Mouse (Mus musculus) MEL-GATA-1-ER (cell line): ENCODE data around the gene Sptssb.

Experiments
- DNase-seq: peaks from one replicate; pipeline ENCODE4 v3.0.0-alpha.2; 2012; ENCODE audit warnings: low read depth; ENCODE audit errors: extremely low read depth

The Sptssb gene

GRCm38 (mm10) chr3:69859858-69860588, at the start of gene Sptssb:
TSS of gene Sptssb (minus strand) at chr3:69859940.
- no peak for DNase-seq

DNA sequence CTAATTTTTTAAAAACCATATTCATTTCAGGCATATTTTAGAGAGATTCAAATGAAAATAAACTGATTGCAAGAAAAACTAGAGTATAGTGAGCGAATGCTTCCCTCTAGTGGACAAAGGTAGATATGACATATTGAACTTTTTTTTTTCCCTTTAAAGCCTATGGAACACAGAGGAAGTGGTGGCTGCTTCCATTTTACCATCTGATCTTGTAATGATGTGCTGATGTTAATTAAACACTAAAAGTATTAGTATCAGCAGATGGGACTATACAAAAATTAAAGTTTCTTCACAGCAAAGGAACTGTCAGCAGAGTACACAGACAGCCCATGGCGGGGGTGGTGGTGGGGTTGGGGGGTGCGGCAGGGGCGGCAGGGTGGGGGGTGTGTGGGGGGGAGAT, 48.3 kb upstream of the Sptssb start:
- peak; percentile 39 for DNase-seq

- DNase-seq, result no peak
These were observed 47.8 kb upstream of the Sptssb start for GRCm38 (mm10) chr3:69907564-69907963.

DNA sequence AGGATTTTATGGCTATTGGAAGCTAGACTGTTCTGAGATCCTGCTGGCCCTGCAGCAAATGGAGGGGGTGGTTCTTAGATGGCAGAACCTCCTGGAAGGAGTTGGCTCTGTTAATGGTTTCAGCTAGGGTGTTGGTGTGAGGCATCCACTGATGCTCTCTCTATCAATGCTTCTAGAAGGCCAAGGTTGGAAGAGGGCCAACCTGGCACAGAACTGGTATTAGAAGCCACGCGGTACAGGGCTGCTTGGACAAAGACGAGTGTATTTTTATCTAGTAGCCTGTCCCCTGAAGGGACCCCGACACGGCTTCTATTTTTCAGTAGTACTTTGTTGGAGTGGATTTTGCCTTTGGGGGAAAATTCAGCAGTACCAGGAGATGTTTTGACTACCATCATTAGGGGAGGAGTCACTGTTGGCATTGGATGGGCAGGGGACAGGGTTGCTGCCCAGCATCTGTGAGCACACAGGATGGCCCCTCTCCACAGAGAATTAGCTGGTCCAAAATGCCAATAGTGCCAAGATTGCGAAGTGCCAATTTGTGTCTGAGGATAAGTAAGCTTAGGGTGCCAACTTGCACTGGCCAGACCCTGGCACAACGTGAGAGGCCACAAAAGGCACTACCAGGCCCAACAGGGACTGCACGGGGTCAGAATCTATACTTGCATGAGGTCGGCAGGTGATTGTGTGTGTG, 43.2 kb upstream of the Sptssb start:
- DNase-seq, result no peak

GRCm38 (mm10) chr3:69902382-69902781, 42.6 kb upstream of the Sptssb start:
- no peak for DNase-seq

- DNase-seq, result no peak
These were observed 42.2 kb upstream of the Sptssb start for GRCm38 (mm10) chr3:69901874-69902381.

GRCm38 (mm10) chr3:69900335-69900734, 40.6 kb upstream of the Sptssb start:
- no peak for DNase-seq

- DNase-seq, result no peak
These were observed 38.3 kb upstream of the Sptssb start for GRCm38 (mm10) chr3:69897917-69898594.

GRCm38 (mm10) chr3:69895516-69895915, 35.8 kb upstream of the Sptssb start:
- no peak for DNase-seq

GRCm38 (mm10) chr3:69892187-69893094, 32.7 kb upstream of the Sptssb start:
- DNase-seq, result no peak

GRCm38 (mm10) chr3:69885866-69886265, 26.1 kb upstream of the Sptssb start:
- no peak for DNase-seq

DNA sequence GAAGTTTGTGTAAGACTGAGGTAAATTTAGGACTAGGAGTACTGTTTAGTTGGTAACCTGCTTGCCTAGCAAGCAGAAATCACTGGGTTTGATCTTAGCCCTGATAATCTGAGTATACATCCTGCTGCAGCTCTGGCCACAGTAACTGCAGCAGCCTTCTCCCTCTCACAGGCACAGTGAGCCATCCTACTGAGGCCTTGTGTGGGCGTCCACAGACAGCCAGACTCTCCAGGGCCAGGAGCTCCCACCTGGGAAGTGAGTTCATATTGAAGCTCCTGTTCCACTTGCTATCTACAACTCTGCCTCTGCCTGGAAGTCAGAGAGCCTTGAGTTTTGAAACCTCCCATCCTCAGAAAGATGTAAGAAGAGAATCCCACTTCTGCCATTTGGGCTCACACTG, 24.0 kb upstream of the Sptssb start:
- DNase-seq, result no peak

GRCm38 (mm10) chr3:69877538-69877937, 17.8 kb upstream of the Sptssb start:
- no peak for DNase-seq

DNA sequence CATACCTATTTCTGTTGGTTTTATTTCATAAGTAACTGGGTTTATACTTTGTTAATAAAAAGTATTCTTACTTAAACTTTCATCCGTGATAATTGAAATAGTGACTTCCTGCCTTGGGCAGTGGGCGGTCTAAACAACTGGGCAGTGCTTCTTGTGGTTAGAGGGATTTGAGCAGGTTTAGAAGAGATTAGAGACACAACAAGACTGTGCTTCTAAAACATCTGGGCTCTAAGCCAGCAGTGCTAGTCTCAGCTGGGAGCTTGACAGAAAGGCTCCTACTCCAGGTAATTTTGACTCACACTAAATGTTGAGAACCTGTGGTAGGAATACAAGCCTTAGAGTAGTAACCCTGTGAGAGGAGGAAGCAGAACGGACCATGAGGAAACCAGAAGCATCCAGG, 15.0 kb upstream of the Sptssb start:
- peak; percentile 6 for DNase-seq

DNA sequence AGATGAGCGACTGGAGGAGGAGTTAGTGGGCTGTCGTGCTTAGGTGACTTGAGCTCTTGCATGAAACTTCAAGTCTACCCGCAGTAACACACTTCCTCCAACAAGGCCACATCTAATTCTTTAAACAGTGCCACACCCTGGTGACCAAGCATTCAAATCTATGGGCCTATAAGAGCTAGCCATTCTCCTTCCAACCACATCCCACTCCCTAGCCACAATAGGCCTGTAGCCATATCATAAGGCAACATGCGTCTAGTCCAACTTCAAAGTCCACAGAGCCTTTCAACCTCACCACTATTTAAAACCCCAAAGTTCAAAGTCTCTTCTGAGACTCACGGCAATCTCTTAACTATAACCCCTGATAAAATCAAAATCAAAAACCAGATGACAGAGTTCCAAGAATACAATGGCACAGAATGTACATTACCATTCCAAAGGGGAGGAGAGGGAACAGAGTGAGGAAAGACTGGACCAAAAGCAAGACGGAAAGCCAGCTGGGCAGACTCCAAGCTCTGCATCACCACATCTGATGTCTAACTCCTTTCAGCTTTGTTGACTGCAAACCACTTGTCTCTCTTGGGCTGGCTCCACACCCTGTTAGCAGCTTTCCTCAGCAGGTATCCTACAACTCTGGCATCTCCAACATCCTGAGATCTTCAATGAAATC, 13.1 kb upstream of the Sptssb start:
- no peak for DNase-seq

DNA sequence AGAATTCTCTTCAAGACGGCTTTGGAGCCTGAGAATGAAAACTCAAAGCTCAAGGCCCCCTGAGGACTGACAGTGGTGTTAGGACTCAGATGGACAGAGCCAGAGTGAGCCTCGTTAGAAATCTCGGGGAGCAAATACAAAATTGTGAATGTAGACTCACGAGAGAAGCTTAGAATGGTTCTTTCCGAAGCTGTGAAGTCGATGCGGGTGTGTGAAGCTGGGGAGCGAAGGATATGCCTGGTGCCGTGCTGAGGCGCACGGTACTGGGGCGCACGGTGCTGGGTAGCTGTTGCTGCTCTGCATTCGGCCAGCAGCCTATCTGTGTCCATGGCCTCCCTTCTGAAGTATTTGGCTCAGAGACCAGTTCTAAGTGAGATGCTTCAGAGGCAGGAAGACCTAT, 11.4 kb upstream of the Sptssb start:
- no peak for DNase-seq

- no peak for DNase-seq
These were observed 10.0 kb upstream of the Sptssb start for GRCm38 (mm10) chr3:69869702-69870101.

DNA sequence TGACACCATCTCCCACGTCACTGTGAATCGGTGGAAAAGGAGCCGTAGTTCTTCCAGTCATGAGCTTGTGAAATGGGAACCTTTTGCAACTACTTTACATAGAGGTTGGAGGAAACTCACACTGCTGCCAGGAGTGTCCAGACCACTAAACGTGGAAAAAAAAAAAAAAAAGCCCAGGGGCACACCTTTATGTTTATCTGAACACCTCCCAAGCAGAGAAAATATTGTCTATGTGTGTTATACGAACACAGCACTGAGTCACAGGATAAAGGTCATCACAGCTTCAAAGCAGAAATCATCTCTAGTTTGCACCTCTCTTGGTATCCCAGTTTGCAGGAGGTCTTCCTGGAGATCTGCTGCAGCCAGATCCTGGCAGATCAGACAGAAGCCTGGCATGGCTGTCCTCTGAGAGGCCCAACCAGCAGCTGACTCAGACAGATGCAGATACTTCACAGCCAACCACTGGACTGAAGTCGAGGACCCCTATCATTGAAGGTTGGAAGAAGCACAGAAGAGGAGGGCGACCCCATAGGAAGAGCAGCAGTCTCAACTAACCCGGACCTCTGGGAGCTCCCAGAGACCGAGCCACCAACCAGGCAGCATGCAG, 2.2 kb upstream of the Sptssb start:
- DNase-seq, result no peak

- DNase-seq, result no peak
These were observed 1.1 kb upstream of the Sptssb start for GRCm38 (mm10) chr3:69860589-69861521.
